Mouse (Mus musculus) neural tube, embryonic 12.5 days (tissue): ENCODE results near the gene Zfp84. TPM values are rescaled to one million over a fixed set of nuclear protein-coding genes. Genes with fewer than 3 reads are reported as not detected.

Experiments
- microRNA counts: library from miRNA; unstranded; fragments of <30 nt; microRNA quantifications from one replicate; lab custom pipeline; 2017
- microRNA-seq: library from miRNA; unstranded; fragments of <30 nt; microRNA quantifications from one replicate; pipeline ENCODE4, GENCODE M21; 2017
- polyA plus RNA-seq: library from polyadenylated mRNA; unstranded; fragments of >200 nt; fragmentation: Nextera tagmentation; extraction: Ambion mirVana; gene quantifications from 2 replicates; pipeline ENCODE4 v1.2.1, GENCODE M21; 2016

Gene Zfp84
- polyA plus RNA-seq, 1 experiment from 2014 or later = 15.5 TPM

MicroRNAs encoded within 50 kb of the gene (microRNA counts, 519-probe panel; counts per million panel counts)
- microRNA mmu-miR-1964 (lab: Ali Mortazavi, UCI) = 342 counts per million, percentile 67 among the panel's probes with 10 or more counts

Small RNAs within 50 kb of the gene (microRNA-seq; reads per million reads assigned to microRNA genes)
- 3.7 reads per million, percentile 10 among the genes with 10 or more reads in this experiment for gene Mir1964

Other genes with a start within 250 kb of the Zfp84 start
- gene Sipa1l3, start 249.9 kb upstream of the Zfp84 start, polyA plus RNA-seq = 10.8 and 11.8 TPM in 2 replicates
- 0.14 and 0.23 TPM in 2 replicates for gene Catsperg2, start 41.5 kb upstream of the Zfp84 start, polyA plus RNA-seq
- gene Zfp30, start 15.4 kb downstream of the Zfp84 start, polyA plus RNA-seq = 9.7 and 10.4 TPM in 2 replicates
- 26.5 and 27.7 TPM in 2 replicates for gene Zfp790, start 47.6 kb downstream of the Zfp84 start, polyA plus RNA-seq
- 11.1 and 11.3 TPM in 2 replicates for gene Zfp940, start 85.1 kb downstream of the Zfp84 start, polyA plus RNA-seq
- 12.7 and 13.9 TPM in 2 replicates for gene Zfp420, start 91.4 kb downstream of the Zfp84 start, polyA plus RNA-seq
- 14.8 and 16.8 TPM in 2 replicates for gene Zfp27, start 138.0 kb downstream of the Zfp84 start, polyA plus RNA-seq
- 6.1 and 6.5 TPM in 2 replicates for gene Zfp383, start 139.7 kb downstream of the Zfp84 start, polyA plus RNA-seq
- 13.3 and 13.5 TPM in 2 replicates for gene Zfp74, start 185.5 kb downstream of the Zfp84 start, polyA plus RNA-seq
- 13.8 and 14.1 TPM in 2 replicates for gene Zfp568, start 215.4 kb downstream of the Zfp84 start, polyA plus RNA-seq